Comparison of ENCODE assay signal across 9 mouse cellular contexts in the genomic region with DNA sequence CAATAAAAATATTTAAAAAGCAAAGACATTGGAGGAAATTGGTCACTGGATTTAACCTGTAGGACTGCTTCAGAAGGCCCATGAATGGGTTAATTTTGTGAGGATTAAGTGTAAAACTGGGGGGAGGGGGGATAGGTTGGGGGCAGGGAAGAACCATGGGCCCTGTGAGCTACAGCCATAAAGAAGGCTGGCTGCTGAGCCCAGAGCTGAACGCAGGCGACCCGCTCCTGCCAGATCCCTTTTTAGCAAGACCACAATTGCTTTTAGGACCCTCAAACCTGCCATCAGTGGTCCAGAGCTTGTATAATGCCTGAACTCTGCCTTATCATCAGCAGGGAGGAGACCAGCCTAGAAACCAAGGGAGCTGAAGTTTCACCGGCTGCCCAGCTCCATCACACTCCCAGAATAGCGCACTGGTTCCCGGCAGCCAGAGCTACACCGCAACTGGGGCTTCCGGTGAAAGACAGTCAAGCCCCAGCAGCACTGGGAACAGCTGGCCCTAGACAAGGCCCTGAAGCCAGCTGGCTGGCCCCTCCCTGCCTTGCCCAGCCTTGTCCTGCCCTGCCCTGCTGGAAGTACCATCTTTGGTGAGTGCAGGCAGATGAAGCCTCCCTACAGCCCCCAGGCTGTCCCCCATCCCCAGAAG. TPM values are rescaled to one million over a fixed set of nuclear protein-coding genes. Genes with fewer than 3 reads are reported as not detected.
DNase-seq lines count a peak whose midpoint lies in the region; ATAC-seq lines count a peak whose summit lies in the region.
"Had no signal": no experiment of that assay in that cellular context is flagged by ENCODE, and none has a peak within 500 bp of the region (broad histone marks: within the 10 kb centered on the region; RNA-seq: fewer than 3 reads in every experiment).

No protein-coding gene starts in this region.

- H3K27me3 ChIP-seq in kidney, embryonic 15.5 days, result no peaks in the 10 kb centered on the region
- no peaks in the 10 kb centered on the region for H3K27me3 ChIP-seq in embryonic facial prominence, embryonic 11.5 days (ENCODE audit: control insufficient read depth, insufficient read depth, low read length)

- H3K9ac ChIP-seq in kidney, embryonic 15.5 days, result peak overlapping the region; percentile 21; the same call in 1 of the 2 replicates
- H3K9ac ChIP-seq in embryonic facial prominence, embryonic 11.5 days (replicated peaks; ENCODE audit: low read length), result peak overlapping the region; percentile 48

- no peak overlapping the region for H3K4me3 ChIP-seq in kidney, embryonic 15.5 days (replicated peaks)
- H3K4me3 ChIP-seq in embryonic facial prominence, embryonic 11.5 days (ENCODE audit: low read depth, low read length), result no peak overlapping the region

- peak; percentile 76 for ATAC-seq in kidney, embryonic 15.5 days (replicated peaks; ENCODE audit: low FRiP score)
- peak; percentile 86 for ATAC-seq in embryonic facial prominence, embryonic 11.5 days (replicated peaks; ENCODE audit: insufficient number of reproducible peaks, low FRiP score, low TSS enrichment, low read depth)
- 0 out of 2 replicates have a peak, but pooled peaks have one; percentile 11 for ATAC-seq in megakaryocyte-erythroid progenitor cell, adult 5-6 weeks (replicated peaks; ENCODE audit: low FRiP score, low TSS enrichment, poor library complexity, severe bottlenecking)

- peak overlapping the region; percentile 88 for H3K27ac ChIP-seq in kidney, embryonic 15.5 days
- peak overlapping the region; percentile 72 for H3K27ac ChIP-seq in embryonic facial prominence, embryonic 11.5 days (replicated peaks; ENCODE audit: low read depth, low read length)

- no peaks in the 10 kb centered on the region for H3K9me3 ChIP-seq in kidney, embryonic 15.5 days (replicated peaks)
- H3K9me3 ChIP-seq in embryonic facial prominence, embryonic 11.5 days (replicated peaks; ENCODE audit: control insufficient read depth, low read length), result no peaks in the 10 kb centered on the region

- H3K36me3 ChIP-seq in kidney, embryonic 15.5 days, result no peaks in the 10 kb centered on the region
- no peaks in the 10 kb centered on the region for H3K36me3 ChIP-seq in embryonic facial prominence, embryonic 11.5 days (replicated peaks; ENCODE audit: control insufficient read depth, insufficient read depth, low read depth, low read length)

- peak overlapping the region; percentile 30 for H3K4me2 ChIP-seq in kidney, embryonic 15.5 days
- H3K4me2 ChIP-seq in embryonic facial prominence, embryonic 11.5 days (ENCODE audit: low read depth, low read length), result peak overlapping the region; percentile 28

- 8% methylated on average over 8 of the region's 8 CpGs for WGBS in kidney, embryonic 15.5 days
- 6% methylated on average over 8 of the region's 8 CpGs for WGBS in embryonic facial prominence, embryonic 11.5 days

- peaks cover 48% of the 10 kb centered on the region for H3K4me1 ChIP-seq in kidney, embryonic 15.5 days
- peaks cover 7% of the 10 kb centered on the region for H3K4me1 ChIP-seq in embryonic facial prominence, embryonic 11.5 days (ENCODE audit: control insufficient read depth, insufficient read depth, low read length)

- no peak for DNase-seq in kidney, postnatal 14 days
- DNase-seq in embryonic facial prominence, embryonic 11.5 days (ENCODE audit: low spot score), result peak; percentile 53
- DNase-seq in heart, postnatal 4 days, result peak; percentile 71
- DNase-seq in ovary, postnatal 14 days (ENCODE audit: low spot score), result no peak
- no peak for DNase-seq in left cerebral cortex, adult 11 months (ENCODE audit: low spot score)
- DNase-seq in frontal cortex, postnatal 36 days (ENCODE audit: low spot score in 2 of 2), result no peak

RNA-seq across cellular contexts. Expression of a gene that starts 7.0 kb away (rescaled TPM):
- polyA plus RNA-seq in kidney, embryonic 15.5 days (2015; fragmentation: Nextera tagmentation; extraction: Ambion mirVana), result 119 TPM in 2 replicates
- 31.5 and 36.4 TPM in 2 replicates for polyA plus RNA-seq in embryonic facial prominence, embryonic 11.5 days (2014; fragmentation: Nextera tagmentation; extraction: Ambion mirVana)
- 10 to 100 TPM; 11.9 to 12.1 TPM for total RNA-seq in heart, postnatal 4 days (2021)
- total RNA-seq in megakaryocyte-erythroid progenitor cell, adult 5-6 weeks (2014; fragmentation: Nextera tagmentation), result not detected in 2 replicates
- total RNA-seq in megakaryocyte-erythroid progenitor cell, adult 5-6 weeks (2017), result not detected in 2 replicates
- total RNA-seq: MEL had no signal

RNA-seq across cellular contexts. Expression of a gene that starts 45.2 kb away (rescaled TPM):
- polyA plus RNA-seq in kidney, embryonic 15.5 days (2015; fragmentation: Nextera tagmentation; extraction: Ambion mirVana), result 0.14 TPM in 1 of 2 replicates, not detected in the other
- polyA plus RNA-seq in embryonic facial prominence, embryonic 11.5 days (2014; fragmentation: Nextera tagmentation; extraction: Ambion mirVana), result not detected in 2 replicates
- not detected for total RNA-seq in heart, postnatal 4 days (2021)
- not detected in 2 replicates for total RNA-seq in megakaryocyte-erythroid progenitor cell, adult 5-6 weeks (2014; fragmentation: Nextera tagmentation)
- not detected in 2 replicates for total RNA-seq in megakaryocyte-erythroid progenitor cell, adult 5-6 weeks (2017)
- total RNA-seq: MEL had no signal

RNA-seq across cellular contexts. Expression of a gene that starts 45.9 kb away (rescaled TPM):
- polyA plus RNA-seq in kidney, embryonic 15.5 days (2015; fragmentation: Nextera tagmentation; extraction: Ambion mirVana), result 1.7 and 1.8 TPM in 2 replicates
- polyA plus RNA-seq in embryonic facial prominence, embryonic 11.5 days (2014; fragmentation: Nextera tagmentation; extraction: Ambion mirVana), result 0.85 and 1.4 TPM in 2 replicates
- under 1 TPM; 0.79 to 0.83 TPM for total RNA-seq in heart, postnatal 4 days (2021)
- 0.52 and 1.9 TPM in 2 replicates for total RNA-seq in megakaryocyte-erythroid progenitor cell, adult 5-6 weeks (2014; fragmentation: Nextera tagmentation)
- 1.3 and 5.7 TPM in 2 replicates for total RNA-seq in megakaryocyte-erythroid progenitor cell, adult 5-6 weeks (2017)
- total RNA-seq: MEL had no signal

RNA-seq across cellular contexts. Expression of a gene that starts 48.2 kb away (rescaled TPM):
- polyA plus RNA-seq in kidney, embryonic 15.5 days (2015; fragmentation: Nextera tagmentation; extraction: Ambion mirVana), result 1.0 and 1.5 TPM in 2 replicates
- 9.5 and 9.8 TPM in 2 replicates for polyA plus RNA-seq in embryonic facial prominence, embryonic 11.5 days (2014; fragmentation: Nextera tagmentation; extraction: Ambion mirVana)
- total RNA-seq in heart, postnatal 4 days (2021), result under 1 TPM; 0.17 to 0.25 TPM
- not detected in 2 replicates for total RNA-seq in megakaryocyte-erythroid progenitor cell, adult 5-6 weeks (2014; fragmentation: Nextera tagmentation)
- not detected in 2 replicates for total RNA-seq in megakaryocyte-erythroid progenitor cell, adult 5-6 weeks (2017)
- total RNA-seq: MEL had no signal

Comparison
In these comparisons a context has a peak if more than half of its experiments do, and no peak if none do; other contexts are left out.
1. ATAC-seq: peak in every context shown above with its lines; median percentile 86 in embryonic facial prominence, embryonic 11.5 days; 76 in kidney, embryonic 15.5 days; 11 in megakaryocyte-erythroid progenitor cell, adult 5-6 weeks.
2. DNase-seq: peak in embryonic facial prominence, embryonic 11.5 days (single experiment) and heart, postnatal 4 days (single experiment); none in kidney, postnatal 14 days (single experiment), ovary, postnatal 14 days (single experiment), left cerebral cortex, adult 11 months (single experiment) and frontal cortex, postnatal 36 days (0 of 2).
3. RNA of a gene that starts 7.0 kb away (total RNA-seq): 11.9 to 12.1 TPM in heart, postnatal 4 days; not detected in megakaryocyte-erythroid progenitor cell, adult 5-6 weeks; every median in the first group is over 10 times any median in the second.